Mouse (Mus musculus) forebrain, embryonic 12.5 days (tissue): ENCODE measurements around the gene Tfdp1. TPM values are rescaled to one million over a fixed set of nuclear protein-coding genes. Genes with fewer than 3 reads are reported as not detected.

Source experiments
- ATAC-seq: fragments of 200-750 bp; cut with Nextera tagmentation; 2 replicates; pipeline ENCODE4 v1.8.0; 2017; ENCODE audit warnings: moderate TSS enrichment; ENCODE audit not compliant: low FRiP score
- H3K27ac ChIP-seq: fragments of 300-500 bp; sonication (generic); 2 replicates; pipeline ENCODE4 v1.5.1; 2016; ENCODE audit warnings: mild to moderate bottlenecking
- H3K27me3 ChIP-seq: fragments of 300-500 bp; sonication (generic); 2 replicates; pipeline ENCODE4 v1.6.1; 2016; ENCODE audit warnings: mild to moderate bottlenecking
- H3K36me3 ChIP-seq: fragments of 300-500 bp; sonication (generic); replicated peaks from 2 replicates; pipeline ENCODE4 v1.6.1; 2016; ENCODE audit warnings: mild to moderate bottlenecking
- H3K4me1 ChIP-seq: fragments of 300-500 bp; sonication (generic); 2 replicates; pipeline ENCODE4 v1.6.1; 2016
- H3K4me2 ChIP-seq: fragments of 300-500 bp; sonication (generic); 2 replicates; pipeline ENCODE4 v1.6.1; 2016; ENCODE audit warnings: mild to moderate bottlenecking, moderate library complexity
- H3K4me3 ChIP-seq: fragments of 300-500 bp; sonication (generic); replicated peaks from 2 replicates; pipeline ENCODE4 v1.5.1; 2016; ENCODE audit warnings: mild to moderate bottlenecking
- H3K9ac ChIP-seq: fragments of 300-500 bp; sonication (generic); 2 replicates; pipeline ENCODE4 v1.6.1; 2016; ENCODE audit warnings: mild to moderate bottlenecking
- H3K9me3 ChIP-seq: fragments of 300-500 bp; sonication (generic); 2 replicates; pipeline ENCODE4 v1.6.1; 2016
- WGBS: fragments of 180-500 bp; shearing (Covaris S2); methylation state at CpG from one replicate; pipeline ENCODE4 v1.1.7; 2016; 5-methylcytosine and 5-hydroxymethylcytosine counted together
- polyA plus RNA-seq: library from polyadenylated mRNA; unstranded; fragments of >200 nt; fragmentation: Nextera tagmentation; extraction: Ambion mirVana; gene quantifications from 2 replicates; pipeline ENCODE4 v1.2.1, GENCODE M21; 2016

The Tfdp1 gene
- polyA plus RNA-seq, 1 experiment from 2014 or later = 203 TPM

DNA sequence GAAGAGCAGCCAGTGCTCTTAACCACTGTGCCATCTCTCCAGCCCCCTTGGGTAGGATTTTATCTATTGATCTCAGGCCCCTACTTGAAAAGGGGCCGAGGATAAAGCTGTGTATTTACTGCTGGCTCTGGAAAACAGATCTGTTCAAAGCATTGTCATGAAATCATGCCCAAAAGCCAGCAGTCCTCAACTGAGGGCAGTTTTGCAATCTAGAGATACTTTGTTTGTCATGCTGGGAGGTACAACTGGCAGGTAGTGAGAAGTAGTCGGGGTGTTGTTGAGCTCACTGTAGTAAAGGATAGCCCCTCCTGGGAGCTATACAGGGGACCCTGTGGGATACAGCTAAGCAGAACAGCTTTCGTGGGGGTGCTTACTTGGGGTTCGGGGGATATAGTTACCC lies 15.3 kb downstream of the Tfdp1 start:
- no peaks in the 10 kb centered on the region for H3K9me3 ChIP-seq
- H3K4me3 ChIP-seq = no peak overlapping the region
- no peaks in the 10 kb centered on the region for H3K27me3 ChIP-seq
- no peak overlapping the region for H3K27ac ChIP-seq
- H3K4me2 ChIP-seq = no peak overlapping the region
- WGBS = 88% methylated on average over 4 of the region's 4 CpGs
- peaks cover 99% of the 10 kb centered on the region for H3K36me3 ChIP-seq
- ATAC-seq = no peak
- H3K9ac ChIP-seq = no peak overlapping the region
- no peaks in the 10 kb centered on the region for H3K4me1 ChIP-seq

DNA sequence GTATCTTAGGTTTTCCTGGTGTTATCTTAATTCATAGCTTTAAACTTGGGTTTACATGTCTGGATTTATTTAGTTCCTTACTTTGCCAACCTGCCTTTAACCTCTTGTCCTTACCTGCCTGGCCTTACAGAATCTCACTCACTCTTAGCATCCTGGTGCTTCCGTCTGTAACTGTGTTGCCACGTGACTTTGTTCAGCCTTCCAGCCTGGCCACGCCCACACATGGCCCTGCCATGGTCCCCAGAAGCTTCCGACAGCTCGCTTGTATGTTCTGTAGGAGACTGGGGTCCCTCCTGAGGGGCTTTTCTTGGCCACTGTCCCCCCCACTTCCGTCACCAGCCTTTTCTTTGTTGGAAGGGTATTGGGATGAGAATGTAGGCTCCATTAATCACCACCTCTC lies 17.7 kb downstream of the Tfdp1 start:
- 87% methylated on average over 6 of the region's 6 CpGs for WGBS
- Histone ChIP-seq H3K9me3 (no peaks in the 10 kb centered on the region), H3K27me3 (no peaks in the 10 kb centered on the region), H3K36me3 (peaks cover 99% of the 10 kb centered on the region), H3K4me3 (no peak overlapping the region), H3K27ac (no peak overlapping the region), H3K9ac (no peak overlapping the region), H3K4me1 (no peaks in the 10 kb centered on the region), H3K4me2 (no peak overlapping the region)
- ATAC-seq = no peak

GRCm38 (mm10) chr8:13356681-13357080 lies 18.1 kb downstream of the Tfdp1 start:
- Histone ChIP-seq H3K27me3 (no peaks in the 10 kb centered on the region), H3K9me3 (0 out of 2 replicates have a peak, but pooled peaks cover 4% of the 10 kb centered on the region), H3K9ac (no peak overlapping the region), H3K4me1 (no peaks in the 10 kb centered on the region), H3K36me3 (peaks cover 99% of the 10 kb centered on the region), H3K4me2 (no peak overlapping the region), H3K27ac (no peak overlapping the region), H3K4me3 (no peak overlapping the region)
- WGBS = 84% methylated on average over 10 of the region's 10 CpGs
- no peak for ATAC-seq

GRCm38 (mm10) chr8:13360213-13360612 lies 21.7 kb downstream of the Tfdp1 start:
- Histone ChIP-seq H3K4me2 (no peak overlapping the region), H3K9me3 (0 out of 2 replicates have a peak, but pooled peaks cover 6% of the 10 kb centered on the region), H3K4me3 (no peak overlapping the region), H3K9ac (no peak overlapping the region), H3K27ac (no peak overlapping the region), H3K36me3 (peaks cover 96% of the 10 kb centered on the region), H3K4me1 (no peaks in the 10 kb centered on the region), H3K27me3 (no peaks in the 10 kb centered on the region)
- no peak for ATAC-seq
- 94% methylated on average over 7 of the region's 7 CpGs for WGBS

GRCm38 (mm10) chr8:13361865-13362264 lies 23.3 kb downstream of the Tfdp1 start:
- 95% methylated on average over 6 of the region's 6 CpGs for WGBS
- Histone ChIP-seq H3K9me3 (0 out of 2 replicates have a peak, but pooled peaks cover 6% of the 10 kb centered on the region), H3K27me3 (no peaks in the 10 kb centered on the region), H3K4me3 (no peak overlapping the region), H3K4me1 (no peaks in the 10 kb centered on the region), H3K9ac (no peak overlapping the region), H3K4me2 (no peak overlapping the region), H3K27ac (no peak overlapping the region), H3K36me3 (peaks cover 96% of the 10 kb centered on the region)
- no peak for ATAC-seq

GRCm38 (mm10) chr8:13373151-13373662 lies 34.7 kb downstream of the Tfdp1 start:
- Histone ChIP-seq H3K9me3 (no peaks in the 10 kb centered on the region), H3K4me1 (no peaks in the 10 kb centered on the region), H3K4me3 (no peak overlapping the region), H3K4me2 (no peak overlapping the region), H3K27me3 (no peaks in the 10 kb centered on the region), H3K9ac (no peak overlapping the region), H3K27ac (no peak overlapping the region), H3K36me3 (peaks cover 93% of the 10 kb centered on the region)
- ATAC-seq = no peak
- WGBS = 91% methylated on average over 8 of the region's 8 CpGs

DNA sequence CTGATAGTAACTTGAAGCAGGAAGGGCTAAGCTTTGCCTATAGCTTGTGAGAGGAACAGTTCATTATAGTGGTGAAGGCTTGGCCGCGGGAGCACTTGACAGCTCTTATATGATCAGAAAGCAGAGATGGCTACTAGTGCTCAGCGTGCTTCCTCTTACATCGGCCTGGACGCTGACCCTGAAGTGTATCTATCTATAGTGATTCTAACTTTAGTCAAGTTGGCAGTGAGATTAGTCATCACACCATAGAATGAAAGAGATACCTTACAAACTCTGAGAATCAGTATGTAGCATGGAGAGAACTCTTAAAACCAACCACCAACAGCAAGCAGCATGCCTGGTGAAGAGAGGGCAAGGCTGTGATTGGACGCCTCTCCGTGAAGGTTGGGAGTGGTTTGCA lies 43.1 kb downstream of the Tfdp1 start:
- H3K4me3 ChIP-seq = no peak overlapping the region
- no peak overlapping the region for H3K9ac ChIP-seq
- no peak overlapping the region for H3K4me2 ChIP-seq
- no peaks in the 10 kb centered on the region for H3K4me1 ChIP-seq
- H3K27me3 ChIP-seq = no peaks in the 10 kb centered on the region
- ATAC-seq = no peak
- no peak overlapping the region for H3K27ac ChIP-seq
- 91% methylated on average over 7 of the region's 7 CpGs for WGBS
- no peaks in the 10 kb centered on the region for H3K9me3 ChIP-seq
- peaks cover 32% of the 10 kb centered on the region for H3K36me3 ChIP-seq

- H3K27me3 ChIP-seq = no peaks in the 10 kb centered on the region
- H3K9me3 ChIP-seq = no peaks in the 10 kb centered on the region
- no peak overlapping the region for H3K4me3 ChIP-seq
- ATAC-seq = no peak
- no peak overlapping the region for H3K4me2 ChIP-seq
- no peak overlapping the region for H3K27ac ChIP-seq
- no peaks in the 10 kb centered on the region for H3K4me1 ChIP-seq
- 93% methylated on average over 3 of the region's 3 CpGs for WGBS
- H3K36me3 ChIP-seq = peaks cover 25% of the 10 kb centered on the region
- H3K9ac ChIP-seq = no peak overlapping the region
Observed at GRCm38 (mm10) chr8:13382536-13382935, 44.0 kb downstream of the Tfdp1 start.

DNA sequence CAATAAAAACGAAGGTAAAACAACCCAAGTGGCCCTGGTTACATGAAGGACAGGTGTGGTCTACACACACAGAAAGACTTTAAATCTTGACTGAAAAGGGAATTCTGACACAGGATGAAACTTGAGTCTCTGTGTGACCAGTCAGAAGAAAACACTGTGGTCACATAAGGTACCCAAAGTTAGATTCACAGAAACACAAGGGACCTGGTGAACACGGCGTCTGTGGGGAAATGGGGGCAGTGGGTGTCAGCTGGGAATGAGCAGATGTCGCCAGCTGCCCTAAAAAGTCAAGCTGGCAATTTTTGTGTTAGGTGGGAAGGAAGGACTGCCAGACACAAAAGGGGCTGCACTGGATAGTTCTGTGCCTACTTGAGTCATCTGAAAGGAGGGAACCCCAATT lies 44.4 kb downstream of the Tfdp1 start:
- WGBS = 98% methylated on average over 4 of the region's 4 CpGs
- no peaks in the 10 kb centered on the region for H3K27me3 ChIP-seq
- no peak overlapping the region for H3K9ac ChIP-seq
- H3K4me2 ChIP-seq = no peak overlapping the region
- no peaks in the 10 kb centered on the region for H3K4me1 ChIP-seq
- peaks cover 22% of the 10 kb centered on the region for H3K36me3 ChIP-seq
- no peaks in the 10 kb centered on the region for H3K9me3 ChIP-seq
- H3K4me3 ChIP-seq = no peak overlapping the region
- no peak for ATAC-seq
- no peak overlapping the region for H3K27ac ChIP-seq

DNA sequence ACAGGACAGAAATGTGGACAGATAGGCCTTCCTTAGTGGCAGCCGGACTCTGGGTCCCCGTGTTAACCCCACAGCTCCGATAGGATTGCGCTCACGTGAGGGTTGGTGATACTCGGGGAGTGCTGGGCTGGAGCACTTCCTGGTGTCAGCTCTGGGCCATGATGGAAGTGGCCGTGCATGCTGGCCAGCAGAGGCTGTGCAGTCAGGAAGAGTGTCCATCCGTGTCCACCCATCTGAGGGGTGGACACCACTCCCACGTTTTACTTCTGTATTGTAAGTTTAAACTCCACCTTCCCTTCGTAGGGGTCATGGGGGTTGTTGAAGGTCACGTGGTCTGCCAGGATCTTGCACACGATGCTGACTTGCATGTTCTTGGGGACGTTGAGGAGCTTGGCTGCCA lies 47.8 kb downstream of the Tfdp1 start:
- Histone ChIP-seq H3K27ac (no peak overlapping the region), H3K9me3 (no peaks in the 10 kb centered on the region), H3K4me3 (no peak overlapping the region), H3K4me2 (no peak overlapping the region), H3K4me1 (no peaks in the 10 kb centered on the region), H3K9ac (no peak overlapping the region), H3K36me3 (no peaks in the 10 kb centered on the region), H3K27me3 (no peaks in the 10 kb centered on the region)
- ATAC-seq = no peak
- WGBS = 81% methylated on average over 13 of the region's 13 CpGs

DNA sequence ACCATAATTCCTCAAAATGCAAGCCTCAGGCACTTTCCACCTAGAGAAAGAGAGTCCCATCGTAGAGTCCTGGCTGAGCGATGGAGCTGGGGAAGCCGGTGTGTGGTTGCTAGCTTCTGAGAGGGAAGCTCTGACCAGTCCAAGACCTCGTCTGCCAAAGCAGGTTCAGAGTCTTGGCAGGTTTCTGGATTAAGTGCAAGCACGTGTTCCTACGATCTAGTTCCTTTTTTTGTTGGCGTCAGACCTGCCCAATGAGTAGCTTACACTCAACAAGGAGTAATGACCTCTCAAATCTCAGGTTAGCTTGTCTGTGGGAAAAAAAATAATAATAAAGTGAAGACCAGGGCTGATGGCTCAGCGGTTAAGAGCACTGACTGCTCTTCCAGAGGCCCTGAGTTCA lies 49.2 kb downstream of the Tfdp1 start:
- Histone ChIP-seq H3K4me2 (no peak overlapping the region), H3K4me1 (no peaks in the 10 kb centered on the region), H3K27ac (no peak overlapping the region), H3K9me3 (no peaks in the 10 kb centered on the region), H3K27me3 (no peaks in the 10 kb centered on the region), H3K9ac (no peak overlapping the region), H3K36me3 (no peaks in the 10 kb centered on the region), H3K4me3 (no peak overlapping the region)
- 88% methylated on average over 8 of the region's 8 CpGs for WGBS
- ATAC-seq = no peak

- Histone ChIP-seq H3K27me3 (no peaks in the 10 kb centered on the region), H3K27ac (no peak overlapping the region)
- 88% methylated on average over 2 of the region's 2 CpGs for WGBS
Observed at GRCm38 (mm10) chr8:13388744-13389143, 50.2 kb downstream of the Tfdp1 start.

GRCm38 (mm10) chr8:13393869-13394268 lies 55.3 kb downstream of the Tfdp1 start:
- Histone ChIP-seq H3K4me1 (no peaks in the 10 kb centered on the region), H3K4me3 (no peak overlapping the region), H3K27me3 (no peaks in the 10 kb centered on the region), H3K9ac (no peak overlapping the region), H3K9me3 (no peaks in the 10 kb centered on the region), H3K4me2 (no peak overlapping the region), H3K36me3 (no peaks in the 10 kb centered on the region), H3K27ac (no peak overlapping the region)
- WGBS = 89% methylated on average over 7 of the region's 7 CpGs
- ATAC-seq = no peak

More at GRCm38 (mm10) chr8:13388744-13389143, 50.2 kb downstream of the Tfdp1 start:
- no peak for ATAC-seq
- H3K9ac ChIP-seq = no peak overlapping the region
- H3K4me1 ChIP-seq = no peaks in the 10 kb centered on the region
- H3K4me3 ChIP-seq = no peak overlapping the region
- no peak overlapping the region for H3K4me2 ChIP-seq
- H3K9me3 ChIP-seq = no peaks in the 10 kb centered on the region
- no peaks in the 10 kb centered on the region for H3K36me3 ChIP-seq
